Mouse (Mus musculus): ENCODE results near the gene Gm3045. TPM values are rescaled to one million over a fixed set of nuclear protein-coding genes. Genes with fewer than 3 reads are reported as not detected.

The Gm3045 gene
- not detected in 2 replicates for polyA plus RNA-seq (2015; fragmentation: Nextera tagmentation; extraction: Ambion mirVana)

GRCm38 (mm10) chr13:56426365-56426764 is at the start of gene Gm3045:
Gene Gm3045 (plus strand): TSS chr13:56426594.

GRCm38 (mm10) chr13:56438211-56439075 is 12.0 kb downstream of the Gm3045 start, which contains the start of gene Slc25a48:
Gene Slc25a48 (plus strand): TSS chr13:56438355.

GRCm38 (mm10) chr13:56482146-56482545 is 55.8 kb downstream of the Gm3045 start, which contains the start of gene Il9:
Gene Il9 (minus strand): TSS chr13:56482246.

Other genes with a start within 250 kb of the Gm3045 start
- gene Tifab, start 247.7 kb upstream of the Gm3045 start, polyA plus RNA-seq (2015; fragmentation: Nextera tagmentation; extraction: Ambion mirVana): 1.7 and 1.9 TPM in 2 replicates
- gene Neurog1, start 174.4 kb upstream of the Gm3045 start, polyA plus RNA-seq (2015; fragmentation: Nextera tagmentation; extraction: Ambion mirVana): not detected in 2 replicates
- 19.2 and 44.1 TPM in 2 replicates for gene Cxcl14, start 130.0 kb upstream of the Gm3045 start, polyA plus RNA-seq (2015; fragmentation: Nextera tagmentation; extraction: Ambion mirVana)
- gene Slc25a48, start 11.8 kb downstream of the Gm3045 start, polyA plus RNA-seq (2015; fragmentation: Nextera tagmentation; extraction: Ambion mirVana): 0.11 TPM in 1 of 2 replicates, not detected in the other
- not detected in 2 replicates for gene Il9, start 55.7 kb downstream of the Gm3045 start, polyA plus RNA-seq (2015; fragmentation: Nextera tagmentation; extraction: Ambion mirVana)
- gene Fbxl21, start 95.9 kb downstream of the Gm3045 start, polyA plus RNA-seq (2015; fragmentation: Nextera tagmentation; extraction: Ambion mirVana): 2.5 and 6.0 TPM in 2 replicates
- gene Lect2, start 121.9 kb downstream of the Gm3045 start, polyA plus RNA-seq (2015; fragmentation: Nextera tagmentation; extraction: Ambion mirVana): 2.0 and 2.7 TPM in 2 replicates
- gene Tgfbi, start 182.9 kb downstream of the Gm3045 start, polyA plus RNA-seq (2015; fragmentation: Nextera tagmentation; extraction: Ambion mirVana): 47.6 and 47.9 TPM in 2 replicates

Data from adrenal gland, postnatal 0 days (tissue).